Mouse (Mus musculus) limb, embryonic 15.5 days (tissue): ENCODE data around the gene Fgfr2. TPM values are rescaled to one million over a fixed set of nuclear protein-coding genes. Genes with fewer than 3 reads are reported as not detected.

Source experiments
- ATAC-seq: fragments of 200-750 bp; cut with Nextera tagmentation; 2 replicates; pipeline ENCODE4 v1.8.0; 2017; ENCODE audit warnings: low read depth, moderate TSS enrichment; ENCODE audit not compliant: insufficient number of reproducible peaks, low FRiP score, low TSS enrichment
- H3K27ac ChIP-seq: fragments of 300-500 bp; sonication (generic); 2 replicates; pipeline ENCODE4 v1.5.1; 2015; ENCODE audit warnings: moderate library complexity, mild to moderate bottlenecking, inconsistent platforms
- H3K27me3 ChIP-seq: fragments of 300-500 bp; sonication (generic); 2 replicates; pipeline ENCODE4 v1.6.1; 2015; ENCODE audit warnings: inconsistent platforms
- H3K36me3 ChIP-seq: fragments of 300-500 bp; sonication (generic); 2 replicates; pipeline ENCODE4 v1.6.1; 2015; ENCODE audit warnings: inconsistent platforms
- H3K4me1 ChIP-seq: fragments of 300-500 bp; sonication (generic); 2 replicates; pipeline ENCODE4 v1.6.1; 2015; ENCODE audit warnings: inconsistent platforms
- H3K4me2 ChIP-seq: fragments of 300-500 bp; sonication (generic); 2 replicates; pipeline ENCODE4 v1.6.1; 2015; ENCODE audit warnings: mild to moderate bottlenecking, inconsistent platforms
- H3K4me3 ChIP-seq: fragments of 300-500 bp; sonication (generic); 2 replicates; pipeline ENCODE4 v1.5.1; 2015; ENCODE audit warnings: mild to moderate bottlenecking, inconsistent platforms
- H3K9ac ChIP-seq: fragments of 300-500 bp; sonication (generic); 2 replicates; pipeline ENCODE4 v1.6.1; 2015; ENCODE audit warnings: inconsistent platforms
- H3K9me3 ChIP-seq: fragments of 300-500 bp; sonication (generic); 2 replicates; pipeline ENCODE4 v1.6.1; 2016; ENCODE audit warnings: inconsistent platforms
- WGBS: fragments of 180-500 bp; shearing (Covaris S2); methylation state at CpG from one replicate; pipeline ENCODE4 v1.1.7; 2015; 5-methylcytosine and 5-hydroxymethylcytosine counted together
- polyA plus RNA-seq: library from polyadenylated mRNA; unstranded; fragments of >200 nt; fragmentation: Nextera tagmentation; extraction: Ambion mirVana; gene quantifications from 2 replicates; pipeline ENCODE4 v1.2.1, GENCODE M21; 2015

The Fgfr2 gene
- polyA plus RNA-seq, 1 experiment from 2014 or later, result 101 TPM

DNA sequence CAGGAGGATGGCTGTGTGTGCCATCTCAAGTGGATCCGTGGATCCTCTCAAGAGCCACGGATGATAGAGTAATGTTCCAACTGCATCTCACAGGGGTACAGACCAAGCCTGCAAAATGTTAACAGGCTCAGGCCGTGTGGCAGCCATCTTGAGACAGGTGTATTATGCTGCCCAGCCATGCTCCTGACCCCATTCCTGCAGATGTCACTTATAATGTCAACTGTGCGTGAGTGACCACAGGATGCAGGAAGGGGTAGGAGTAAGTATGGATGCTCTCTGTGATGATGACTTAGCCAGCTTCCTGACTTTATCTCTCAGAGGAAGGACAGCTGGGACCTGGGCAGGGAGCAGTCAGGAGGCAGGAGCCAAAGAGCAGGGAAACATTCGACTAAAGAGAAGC is 2459.1 kb downstream of the Fgfr2 start:
- H3K36me3 ChIP-seq, result peaks cover 24% of the 10 kb centered on the region
- H3K27ac ChIP-seq, result no peak overlapping the region
- H3K9me3 ChIP-seq, result no peaks in the 10 kb centered on the region; the same call in 1 of the 2 replicates
- no peak overlapping the region for H3K4me2 ChIP-seq
- 96% methylated on average over 5 of the region's 5 CpGs for WGBS
- no peak overlapping the region for H3K9ac ChIP-seq
- no peak for ATAC-seq
- no peaks in the 10 kb centered on the region for H3K27me3 ChIP-seq
- H3K4me1 ChIP-seq, result peaks cover 5% of the 10 kb centered on the region
- no peak overlapping the region for H3K4me3 ChIP-seq

- Histone ChIP-seq H3K27ac (no peak overlapping the region), H3K9me3 (no peaks in the 10 kb centered on the region; the same call in 1 of the 2 replicates), H3K4me2 (no peak overlapping the region), H3K4me1 (0 out of 2 replicates have a peak, but pooled peaks cover under 1% of the 10 kb centered on the region), H3K4me3 (no peak overlapping the region), H3K36me3 (peaks cover 24% of the 10 kb centered on the region), H3K27me3 (no peaks in the 10 kb centered on the region), H3K9ac (no peak overlapping the region)
- WGBS, result 54% methylated on average over 4 of the region's 4 CpGs
- peak; percentile 65; the same call in 1 of the 2 replicates for ATAC-seq
These were observed 2460.3 kb downstream of the Fgfr2 start for GRCm38 (mm10) chr7:130662869-130663268.

DNA sequence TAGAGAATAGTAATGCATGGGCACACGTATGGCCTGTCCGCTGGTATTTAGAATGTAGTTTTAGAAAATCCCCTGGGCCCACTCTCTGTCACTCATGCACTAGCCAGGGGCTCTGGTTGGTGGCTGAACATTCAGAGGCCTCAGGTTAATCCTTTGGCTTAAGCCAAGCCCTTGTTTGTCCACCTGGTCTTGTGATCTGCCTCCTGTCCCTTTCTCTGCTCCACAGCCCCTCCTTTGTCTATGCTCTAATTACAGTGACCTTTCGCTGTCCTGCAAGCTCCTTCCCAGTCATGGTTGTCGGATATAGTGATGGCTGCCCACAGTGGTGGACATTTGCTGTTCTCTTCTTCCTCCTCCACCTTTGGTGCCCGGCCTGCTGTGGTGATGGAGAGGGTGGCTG is 2460.9 kb downstream of the Fgfr2 start:
- Histone ChIP-seq H3K36me3 (peaks cover 24% of the 10 kb centered on the region), H3K27ac (no peak overlapping the region), H3K4me2 (no peak overlapping the region), H3K9me3 (no peaks in the 10 kb centered on the region; the same call in 1 of the 2 replicates), H3K4me3 (no peak overlapping the region), H3K27me3 (no peaks in the 10 kb centered on the region), H3K4me1 (peaks cover 7% of the 10 kb centered on the region; the same call in 1 of the 2 replicates), H3K9ac (no peak overlapping the region)
- 81% methylated on average over 5 of the region's 5 CpGs for WGBS
- ATAC-seq, result no peak

- ATAC-seq, result no peak
- no peak overlapping the region for H3K4me3 ChIP-seq
- no peak overlapping the region for H3K27ac ChIP-seq
- H3K9ac ChIP-seq, result no peak overlapping the region
- peaks cover 10% of the 10 kb centered on the region; the same call in 1 of the 2 replicates for H3K36me3 ChIP-seq
- H3K27me3 ChIP-seq, result no peaks in the 10 kb centered on the region
- 84% methylated on average over 5 of the region's 5 CpGs for WGBS
- H3K9me3 ChIP-seq, result no peaks in the 10 kb centered on the region; the same call in 1 of the 2 replicates
- peaks cover 19% of the 10 kb centered on the region for H3K4me1 ChIP-seq
- no peak overlapping the region for H3K4me2 ChIP-seq
These were observed 2464.0 kb downstream of the Fgfr2 start for GRCm38 (mm10) chr7:130659129-130659528.

GRCm38 (mm10) chr7:130657751-130658150 is 2465.4 kb downstream of the Fgfr2 start:
- Histone ChIP-seq H3K9me3 (no peaks in the 10 kb centered on the region), H3K4me3 (no peak overlapping the region), H3K4me1 (peaks cover 27% of the 10 kb centered on the region), H3K27me3 (no peaks in the 10 kb centered on the region), H3K4me2 (no peak overlapping the region), H3K27ac (no peak overlapping the region), H3K36me3 (no peaks in the 10 kb centered on the region), H3K9ac (no peak overlapping the region)
- no peak for ATAC-seq
- WGBS, result 55% methylated on average over 13 of the region's 13 CpGs

DNA sequence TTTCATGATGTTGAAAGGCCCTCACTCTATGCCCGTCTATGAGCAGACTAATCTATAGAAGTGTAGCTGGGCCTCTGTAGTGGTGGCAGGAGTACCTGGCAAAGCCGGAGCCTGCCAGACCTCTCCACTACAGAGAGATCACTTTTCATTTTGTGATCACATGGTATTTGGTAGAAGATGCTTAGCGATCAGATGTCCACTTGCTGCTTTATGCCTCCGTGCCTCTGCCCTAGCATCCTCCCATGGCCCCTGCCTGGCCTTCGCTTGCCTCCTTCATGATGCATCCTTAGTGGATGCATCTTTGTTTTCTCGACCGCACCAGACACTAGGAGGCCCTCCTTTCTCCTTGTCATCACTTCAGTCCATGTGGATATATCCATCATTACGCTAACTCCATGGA is 2466.2 kb downstream of the Fgfr2 start:
- peaks cover 27% of the 10 kb centered on the region for H3K4me1 ChIP-seq
- H3K4me2 ChIP-seq, result no peak overlapping the region
- no peaks in the 10 kb centered on the region for H3K27me3 ChIP-seq
- H3K27ac ChIP-seq, result no peak overlapping the region
- no peak overlapping the region for H3K9ac ChIP-seq
- 88% methylated on average over 8 of the region's 8 CpGs for WGBS
- no peak overlapping the region for H3K4me3 ChIP-seq
- ATAC-seq, result no peak
- H3K9me3 ChIP-seq, result no peaks in the 10 kb centered on the region
- no peaks in the 10 kb centered on the region for H3K36me3 ChIP-seq

DNA sequence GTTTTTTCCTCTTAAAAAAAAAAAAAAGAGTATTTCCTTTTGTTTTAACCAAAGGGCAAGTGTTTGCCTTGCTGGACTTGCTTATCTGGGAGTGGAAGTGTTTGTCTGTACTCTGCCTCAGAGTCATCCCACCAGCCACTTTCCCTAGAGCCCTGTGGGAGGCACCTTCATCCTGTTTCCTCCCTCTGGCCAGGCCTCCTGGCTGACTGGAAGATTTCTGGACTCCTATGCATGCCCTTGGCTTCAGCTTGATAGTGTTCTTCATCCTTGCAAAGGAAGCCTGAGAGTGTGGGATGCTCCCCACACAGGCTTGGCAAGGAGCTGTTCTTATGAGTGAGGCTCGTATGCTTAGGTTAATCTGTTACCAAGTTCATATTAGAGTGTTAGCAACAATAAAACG is 2468.6 kb downstream of the Fgfr2 start:
- Histone ChIP-seq H3K9me3 (no peaks in the 10 kb centered on the region), H3K36me3 (no peaks in the 10 kb centered on the region), H3K4me1 (peaks cover 27% of the 10 kb centered on the region), H3K4me3 (no peak overlapping the region), H3K9ac (no peak overlapping the region), H3K27me3 (no peaks in the 10 kb centered on the region), H3K27ac (no peak overlapping the region), H3K4me2 (no peak overlapping the region)
- 42% methylated on average over 2 of the region's 2 CpGs for WGBS
- ATAC-seq, result no peak

GRCm38 (mm10) chr7:130653036-130653555 is 2470.1 kb downstream of the Fgfr2 start:
- Histone ChIP-seq H3K36me3 (no peaks in the 10 kb centered on the region), H3K27ac (no peak overlapping the region), H3K4me1 (peaks cover 40% of the 10 kb centered on the region), H3K4me2 (no peak overlapping the region), H3K9ac (no peak overlapping the region), H3K27me3 (no peaks in the 10 kb centered on the region), H3K4me3 (no peak overlapping the region), H3K9me3 (no peaks in the 10 kb centered on the region)
- WGBS, result 63% methylated on average over 6 of the region's 6 CpGs
- ATAC-seq, result no peak

DNA sequence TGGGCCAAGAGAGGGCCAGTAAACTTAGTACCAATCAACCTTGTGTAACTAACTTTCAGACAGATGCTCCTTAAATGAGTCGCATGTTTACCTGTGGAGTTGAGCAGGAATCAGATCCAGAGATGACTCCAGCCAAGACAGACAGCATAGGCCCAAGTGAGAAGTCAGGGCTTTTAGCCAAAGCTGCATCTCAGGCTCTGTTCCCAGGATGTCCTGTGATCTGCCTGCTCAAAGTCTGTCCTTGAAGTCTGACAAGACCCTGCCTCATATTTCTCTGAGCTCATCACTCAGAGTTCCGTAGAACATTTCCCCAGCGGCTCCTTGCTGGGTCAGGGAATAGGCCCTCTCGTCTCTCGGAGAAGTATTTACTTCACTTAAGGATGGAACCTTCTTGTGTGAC is 2472.5 kb downstream of the Fgfr2 start:
- Histone ChIP-seq H3K9ac (no peak overlapping the region), H3K27me3 (no peaks in the 10 kb centered on the region), H3K27ac (no peak overlapping the region), H3K4me1 (peaks cover 42% of the 10 kb centered on the region), H3K9me3 (no peaks in the 10 kb centered on the region), H3K36me3 (no peaks in the 10 kb centered on the region), H3K4me3 (no peak overlapping the region), H3K4me2 (no peak overlapping the region)
- 78% methylated on average over 5 of the region's 5 CpGs for WGBS
- no peak for ATAC-seq

GRCm38 (mm10) chr7:130649257-130649656 is 2473.9 kb downstream of the Fgfr2 start:
- no peaks in the 10 kb centered on the region for H3K27me3 ChIP-seq
- H3K4me1 ChIP-seq, result peaks cover 35% of the 10 kb centered on the region
- no peak for ATAC-seq
- no peak overlapping the region for H3K9ac ChIP-seq
- H3K27ac ChIP-seq, result no peak overlapping the region
- no peak overlapping the region for H3K4me3 ChIP-seq
- WGBS, result 33% methylated on average over 7 of the region's 7 CpGs
- H3K4me2 ChIP-seq, result no peak overlapping the region
- H3K36me3 ChIP-seq, result no peaks in the 10 kb centered on the region
- no peaks in the 10 kb centered on the region for H3K9me3 ChIP-seq

DNA sequence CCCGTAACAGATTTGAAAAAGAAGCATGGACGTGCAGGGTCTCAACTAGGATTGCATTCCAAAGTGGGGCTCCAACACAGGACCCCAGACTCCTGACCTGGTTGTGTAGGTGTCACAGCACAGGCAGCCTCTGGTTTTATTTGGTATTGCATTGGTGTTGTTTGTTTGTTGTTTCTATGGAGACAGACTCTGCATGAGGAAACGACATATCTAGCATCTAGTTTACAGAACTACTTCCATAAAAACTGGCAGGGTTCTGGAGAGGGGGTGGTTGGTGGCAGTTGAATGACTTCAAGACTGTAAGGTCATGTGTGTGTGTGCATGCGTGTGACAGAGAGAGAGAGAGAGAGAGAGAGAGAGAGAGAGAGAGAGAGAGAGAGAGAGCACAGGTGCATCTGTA is 2475.1 kb downstream of the Fgfr2 start:
- Histone ChIP-seq H3K9ac (no peak overlapping the region), H3K36me3 (no peaks in the 10 kb centered on the region), H3K4me2 (no peak overlapping the region; the same call in 1 of the 2 replicates), H3K27ac (no peak overlapping the region), H3K27me3 (no peaks in the 10 kb centered on the region), H3K4me3 (no peak overlapping the region), H3K9me3 (no peaks in the 10 kb centered on the region), H3K4me1 (peaks cover 25% of the 10 kb centered on the region)
- no peak for ATAC-seq
- WGBS, result 71% methylated on average over 4 of the region's 4 CpGs

- WGBS, result under 1% methylated on average over 16 of the region's 18 CpGs
- H3K4me2 ChIP-seq, result peak overlapping the region; percentile 87
- peaks cover 28% of the 10 kb centered on the region for H3K4me1 ChIP-seq
- no peaks in the 10 kb centered on the region for H3K9me3 ChIP-seq
- H3K27me3 ChIP-seq, result no peaks in the 10 kb centered on the region
- H3K36me3 ChIP-seq, result no peaks in the 10 kb centered on the region
- peak overlapping the region; percentile 75; the same call in 1 of the 2 replicates for H3K9ac ChIP-seq
- H3K27ac ChIP-seq, result peak overlapping the region; percentile 96
- ATAC-seq, result 0 out of 2 replicates have a peak, but pooled peaks have one; percentile 50
- peak overlapping the region; percentile 69 for H3K4me3 ChIP-seq
These were observed 2476.4 kb downstream of the Fgfr2 start for GRCm38 (mm10) chr7:130646762-130647139.
